Mouse (Mus musculus) neutrophil, adult 5-6 weeks (primary cell): ENCODE results near the gene Spib. TPM values are rescaled to one million over a fixed set of nuclear protein-coding genes. Genes with fewer than 3 reads are reported as not detected.

Experiments
- ATAC-seq: fragments of 151-379, 151-347 bp; 2 replicates; pipeline ENCODE4 v1.8.0; 2017; ENCODE audit warnings: mild to moderate bottlenecking, moderate TSS enrichment; ENCODE audit not compliant: insufficient number of reproducible peaks, poor library complexity, low FRiP score, severe bottlenecking; ENCODE audit errors: extremely low read depth
- total RNA-seq: library from RNA; stranded (forward); fragments of 200-1000 nt; gene quantifications from 2 replicates; pipeline ENCODE4 v1.2.3, GENCODE M21; 2017

The Spib gene
- total RNA-seq, 1 experiment from 2014 or later = 207 TPM

DNA sequence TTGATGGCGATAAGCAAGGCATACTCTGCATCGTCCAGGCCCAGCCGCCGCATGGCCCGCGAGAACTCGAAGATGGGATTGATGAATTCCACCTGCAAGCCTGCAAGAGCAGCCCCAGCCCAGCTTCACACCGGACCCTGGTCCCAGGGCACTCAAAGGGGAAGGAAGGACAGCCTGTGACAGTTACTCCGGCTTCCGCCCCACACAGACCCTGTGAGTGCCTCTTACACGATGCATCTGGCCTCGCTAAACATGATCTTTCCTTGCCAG is 18.5 kb upstream of the Spib start:
- ATAC-seq = no peak

DNA sequence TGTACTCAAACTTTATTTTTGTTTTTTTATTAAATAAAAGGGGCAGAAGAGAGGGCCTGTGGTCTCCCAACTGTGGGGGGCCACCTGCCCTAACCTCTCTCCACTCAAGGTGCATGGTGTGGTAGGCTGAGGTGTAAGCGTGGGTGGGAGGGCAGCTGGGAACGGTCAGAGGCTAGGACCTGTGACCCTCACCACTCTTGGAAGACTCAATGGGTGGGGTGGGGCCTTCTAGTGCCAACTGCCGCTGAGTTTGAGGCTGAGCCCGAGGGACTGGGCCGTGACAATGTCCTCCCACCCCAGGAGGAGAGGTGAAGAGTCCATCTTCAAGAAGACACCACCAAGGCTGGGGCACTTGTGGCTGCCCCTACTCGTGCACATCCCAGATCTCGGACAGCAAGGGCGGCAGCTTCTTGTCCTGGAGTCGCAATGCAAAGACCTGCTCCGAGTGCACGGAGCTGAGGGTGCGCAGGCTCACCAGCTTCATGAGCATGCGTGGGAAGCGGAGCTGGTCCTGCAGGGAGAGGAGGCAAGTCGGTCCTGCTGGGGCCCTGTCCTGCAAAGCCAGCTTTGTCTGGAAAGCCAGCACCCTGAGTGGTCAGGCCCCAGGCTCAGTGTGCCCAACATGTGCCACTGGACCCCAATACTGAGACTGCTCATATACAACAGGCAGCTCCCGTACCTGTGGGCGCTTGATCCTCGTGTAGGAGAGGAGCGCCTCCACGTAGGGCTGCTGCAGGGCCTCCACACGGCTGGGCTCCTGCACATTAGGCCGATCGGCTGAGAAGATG is 17.9 kb upstream of the Spib start:
- no peak for ATAC-seq

DNA sequence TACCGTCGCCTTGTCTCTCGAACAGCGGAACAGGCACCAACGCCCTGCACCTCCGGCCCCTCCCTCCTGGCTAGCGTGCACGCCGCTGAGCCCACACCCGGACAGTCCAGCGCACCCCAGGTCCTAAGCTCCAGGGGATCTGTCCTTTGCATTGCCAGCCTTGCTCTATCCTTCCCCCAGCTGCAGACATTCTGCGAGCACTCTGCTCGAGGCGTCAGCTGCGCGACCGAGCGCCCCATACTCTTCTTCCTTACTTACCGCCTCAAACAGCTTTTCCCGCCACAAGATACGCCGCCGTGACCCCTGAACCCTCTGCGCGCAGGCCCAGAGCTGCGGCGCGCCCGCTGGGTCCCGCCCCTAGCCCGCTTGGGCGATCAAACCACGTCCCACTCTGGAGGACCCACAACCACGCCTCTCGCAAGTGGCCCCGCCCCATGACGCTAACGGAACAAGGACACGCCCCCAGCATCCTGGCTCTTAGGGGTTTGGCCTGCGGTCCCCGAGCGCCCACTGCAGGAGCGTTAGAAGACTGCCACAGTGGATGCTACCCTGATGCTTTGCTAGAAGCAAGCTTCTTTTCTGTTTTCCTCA is 16.7 kb upstream of the Spib start, which contains the start of gene Pold1:
Gene Pold1, minus strand, starts transcription at position 353 of the 591 bp plus-strand sequence.
- peak; percentile 88 for ATAC-seq

GRCm38 (mm10) chr7:44547725-44548124 is 15.9 kb upstream of the Spib start:
- no peak for ATAC-seq

GRCm38 (mm10) chr7:44547041-44547440 is 15.2 kb upstream of the Spib start:
- no peak for ATAC-seq

GRCm38 (mm10) chr7:44546274-44546673 is 14.4 kb upstream of the Spib start:
- ATAC-seq = no peak

DNA sequence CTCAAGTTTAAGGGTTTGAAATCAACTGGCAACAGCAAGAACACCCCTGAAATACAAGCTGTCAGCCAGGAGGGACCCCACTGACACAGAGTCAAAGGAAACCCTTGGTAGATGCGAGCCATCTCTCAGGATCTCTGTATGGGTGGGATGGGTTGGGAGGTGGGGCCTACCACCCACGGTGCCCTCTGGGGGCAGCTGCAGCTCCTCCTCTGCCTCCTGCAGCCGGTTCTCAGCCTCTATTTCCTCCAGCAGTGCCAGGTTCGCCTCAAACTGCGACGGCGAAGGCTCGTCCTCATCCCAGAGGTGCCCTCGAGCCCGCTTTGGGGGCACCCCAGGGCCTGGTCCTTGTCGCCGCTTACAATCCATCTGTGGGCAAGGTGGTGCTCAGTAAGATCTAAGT is 11.2 kb upstream of the Spib start:
- ATAC-seq = no peak

GRCm38 (mm10) chr7:44542555-44542954 is 10.7 kb upstream of the Spib start:
- no peak for ATAC-seq

DNA sequence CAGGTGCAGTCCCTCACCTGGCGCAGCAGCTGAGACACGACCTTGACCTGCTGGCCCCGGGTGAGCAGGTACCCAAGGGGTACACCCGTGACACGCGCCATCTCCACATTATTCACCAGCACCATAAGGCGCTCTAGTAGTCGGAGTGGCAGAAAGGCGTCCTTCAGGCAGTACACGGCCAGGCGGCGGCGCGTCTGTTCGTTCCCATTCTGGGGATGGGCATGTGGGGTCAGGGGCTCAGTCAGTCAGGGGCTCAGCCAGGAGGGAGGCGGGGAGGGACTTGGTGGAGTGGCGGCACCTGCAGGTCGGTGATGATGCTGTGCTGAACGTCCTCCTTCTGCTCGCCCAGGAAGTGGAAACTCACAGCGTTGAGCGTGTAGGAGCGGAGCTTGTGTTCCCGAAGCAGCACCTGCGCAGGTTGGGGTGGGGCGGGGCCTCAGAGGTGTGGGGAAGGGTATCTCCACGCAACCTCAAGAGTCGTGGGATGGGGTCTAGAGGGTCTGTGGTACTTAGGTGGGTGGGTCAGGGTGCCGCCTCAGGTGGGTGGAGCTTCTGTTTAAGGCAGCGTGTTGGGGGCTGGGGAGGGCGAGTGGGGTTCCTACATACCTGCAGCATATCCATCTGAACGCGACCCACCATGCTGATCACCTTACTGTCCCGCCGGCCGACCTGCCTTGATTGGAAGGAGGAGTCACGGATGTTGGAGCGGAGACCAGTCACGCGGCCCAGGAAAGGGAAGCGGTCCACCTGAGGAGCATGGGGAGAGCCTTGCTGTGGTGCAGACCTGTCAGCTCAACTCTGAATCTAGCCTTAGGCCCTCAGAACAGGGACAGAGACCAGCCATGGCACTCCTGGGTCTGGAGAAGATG is 7.1 kb upstream of the Spib start:
- no peak for ATAC-seq

DNA sequence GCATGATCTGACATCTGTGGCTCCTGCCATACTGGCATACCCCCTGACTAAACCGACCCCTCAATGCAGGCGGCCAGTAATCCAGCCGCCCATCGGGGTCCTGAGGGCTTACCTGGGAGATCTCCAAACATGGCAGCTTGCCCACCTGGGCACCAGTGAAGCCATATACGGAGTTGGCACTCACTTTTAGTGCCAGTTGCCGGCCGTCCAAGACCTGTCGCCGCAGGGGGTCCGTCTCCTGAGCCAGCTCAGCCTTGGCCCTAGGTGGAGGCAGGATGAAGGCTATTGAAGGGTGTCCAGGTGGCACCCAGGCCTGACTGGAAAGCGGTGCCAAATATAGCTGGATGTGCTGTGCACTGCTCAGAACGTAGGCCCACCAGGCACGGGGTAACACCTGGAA is 5.6 kb upstream of the Spib start:
- ATAC-seq = no peak

- ATAC-seq = no peak
Observed at GRCm38 (mm10) chr7:44537009-44537408, 5.1 kb upstream of the Spib start.

DNA sequence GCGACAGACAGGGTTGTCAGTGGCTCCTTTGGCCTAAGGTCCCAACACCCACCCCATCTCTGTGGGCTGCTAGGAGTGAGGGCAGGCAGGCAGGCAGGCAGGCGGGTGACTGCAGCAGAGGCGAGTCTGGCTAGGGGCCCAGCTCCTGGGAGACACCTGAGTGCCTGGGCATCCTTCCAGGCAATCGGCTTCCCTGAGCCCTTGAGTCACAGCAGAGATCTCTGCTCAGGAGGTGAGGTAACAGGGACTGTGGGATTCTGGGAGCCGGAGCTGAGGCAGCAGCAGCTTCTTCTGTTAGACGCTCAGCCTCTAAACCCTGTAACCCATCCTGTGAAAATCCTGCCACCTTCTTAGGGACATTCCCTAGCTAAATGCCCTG is 4.7 kb upstream of the Spib start:
- ATAC-seq = no peak

GRCm38 (mm10) chr7:44535657-44536589 is 4.1 kb upstream of the Spib start:
- peak; percentile 37 for ATAC-seq

DNA sequence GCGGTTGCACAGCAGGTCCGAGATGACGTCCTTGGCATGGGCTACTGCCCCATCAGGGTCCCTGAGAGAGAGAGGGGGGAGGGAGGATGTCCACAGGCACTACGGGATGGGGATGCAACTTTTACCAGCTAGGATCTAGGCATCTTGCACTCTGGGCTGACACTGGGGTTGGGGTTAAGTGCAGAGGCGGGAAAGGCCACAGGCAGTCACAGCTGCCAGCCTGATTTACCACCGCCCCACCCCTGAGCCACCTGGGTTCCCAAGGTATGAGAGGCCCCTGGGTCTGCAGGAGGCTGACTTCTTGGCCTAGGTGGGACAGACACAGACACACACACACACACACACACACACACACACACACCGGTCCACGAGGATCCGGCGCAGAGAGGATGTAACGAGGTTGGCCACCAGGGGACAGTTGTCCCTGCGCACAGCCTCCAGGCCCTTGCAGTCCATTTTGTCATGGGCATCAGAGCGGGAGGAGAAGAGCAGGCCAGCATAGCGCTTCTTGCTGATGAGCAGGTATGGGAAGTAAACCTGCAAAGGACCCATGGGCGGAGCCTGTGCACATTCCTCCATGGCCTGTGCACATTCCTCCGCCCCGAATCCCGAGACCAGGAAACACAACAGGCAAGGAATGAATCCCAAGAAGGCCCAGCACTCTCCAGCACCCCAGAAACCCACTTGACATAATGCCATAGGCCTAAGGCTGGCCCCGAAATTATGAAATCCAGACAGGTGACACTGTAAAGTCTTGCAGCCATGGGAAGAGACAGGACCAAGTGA is 3.0 kb upstream of the Spib start:
- ATAC-seq = no peak

GRCm38 (mm10) chr7:44534242-44534641 is 2.4 kb upstream of the Spib start:
- ATAC-seq = peak; percentile 66

- ATAC-seq = no peak
Observed at GRCm38 (mm10) chr7:44533746-44534045, 1.8 kb upstream of the Spib start.

GRCm38 (mm10) chr7:44532918-44533745 is 1.3 kb upstream of the Spib start:
- ATAC-seq = no peak

DNA sequence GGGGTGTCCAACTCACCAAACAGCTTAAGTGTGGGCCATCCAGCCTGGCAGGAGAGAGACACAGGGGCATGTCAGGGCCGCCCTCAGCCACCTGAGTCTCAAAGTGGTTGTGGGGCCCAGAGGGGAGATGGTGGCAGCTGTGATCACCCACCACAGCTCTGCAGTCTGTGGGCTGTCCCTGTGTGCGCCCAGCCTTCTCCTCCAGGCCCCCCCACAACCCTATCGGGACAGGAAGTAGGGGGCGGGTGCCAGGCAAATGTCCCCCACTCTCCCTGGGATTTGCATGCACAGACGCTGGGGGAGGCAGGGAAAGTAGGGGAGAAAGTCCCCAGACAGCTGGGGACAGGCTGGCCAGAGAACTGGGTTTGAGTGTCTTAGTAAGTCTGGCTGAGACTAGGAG is 664 bp downstream of the Spib start:
- peak; percentile 17; the same call in 1 of the 2 replicates for ATAC-seq
